Mouse (Mus musculus) right cerebral cortex, postnatal 36 days (tissue): ENCODE data around the gene Ssbp3.

Experiments
- DNase-seq, 2 experiments: peaks; one replicate each; pipeline ENCODE4 v3.0.0; 2022; ENCODE audit warnings: low spot score in 2 of 2, mixed read lengths in 1 of 2

The Ssbp3 gene

DNA sequence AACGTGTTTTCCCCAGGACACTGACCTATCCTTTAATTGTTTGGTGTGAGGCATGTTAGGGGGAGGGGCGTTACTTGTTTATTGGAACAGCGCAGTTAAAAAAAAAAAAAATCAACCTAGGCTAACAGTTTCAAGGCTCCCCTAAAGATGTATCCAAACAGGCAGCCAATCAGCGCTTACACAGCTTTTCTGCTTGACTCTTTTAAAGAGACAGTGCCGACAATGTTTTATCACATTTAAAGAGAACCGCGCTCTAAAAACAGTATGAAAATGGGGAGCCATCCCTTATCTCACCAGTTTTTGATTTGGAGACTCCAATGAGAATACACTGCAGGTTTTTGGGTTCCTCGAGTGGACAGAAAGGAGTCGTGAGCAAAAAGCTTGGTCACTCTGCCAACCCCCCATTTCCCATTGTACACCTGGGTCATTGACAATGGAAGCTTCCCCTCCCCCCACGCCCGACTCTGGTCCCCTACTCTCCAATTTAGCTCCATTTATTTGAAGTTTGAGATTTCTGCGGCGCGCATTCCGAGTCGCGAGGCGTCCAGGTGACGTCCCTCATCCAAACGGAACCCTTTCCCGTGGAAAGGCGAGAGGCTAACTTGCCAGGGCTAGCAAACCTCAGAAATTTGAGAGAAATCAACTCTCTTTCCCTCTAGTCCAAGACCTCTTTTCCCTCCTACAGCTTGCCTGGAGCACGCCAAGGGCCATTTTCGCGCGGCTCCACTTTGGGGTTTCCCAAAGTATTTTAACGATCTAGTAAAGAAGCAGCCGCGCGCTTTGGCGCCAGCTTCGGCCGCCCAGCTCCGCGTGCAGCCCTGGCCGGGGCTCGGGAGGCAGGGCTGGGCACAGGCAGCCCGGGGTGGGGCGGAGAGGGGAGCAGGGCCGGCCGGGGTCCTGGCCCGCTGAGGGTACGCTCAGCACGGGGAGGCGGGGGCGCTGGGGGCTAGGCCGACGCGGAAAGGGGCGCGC lies at the start of gene Ssbp3:
Ssbp3 (plus strand) TSS at position 501 of the 972 bp plus-strand sequence.
- peak; percentile 38 to 56 for DNase-seq

DNA sequence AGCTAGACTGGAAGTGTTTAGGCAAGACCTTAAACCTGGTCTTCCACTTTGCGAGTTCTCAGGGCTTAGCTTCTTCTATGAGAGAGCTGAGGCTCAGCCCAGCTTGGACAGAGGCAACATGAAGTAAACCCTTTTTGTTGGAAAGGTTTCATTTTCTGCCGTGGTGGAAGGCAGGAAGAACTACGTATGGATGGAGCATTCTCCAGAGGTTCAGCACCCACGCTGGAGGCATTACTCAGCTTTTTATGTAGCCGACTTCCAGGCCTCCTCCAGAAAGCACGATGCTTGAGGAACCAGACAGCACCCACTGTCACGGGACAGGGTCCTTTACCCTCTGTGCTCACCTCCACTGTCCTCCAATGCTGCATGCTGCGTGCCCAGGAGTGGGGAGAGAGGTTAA lies 48.6 kb upstream of the Ssbp3 start:
- no peak for DNase-seq

DNA sequence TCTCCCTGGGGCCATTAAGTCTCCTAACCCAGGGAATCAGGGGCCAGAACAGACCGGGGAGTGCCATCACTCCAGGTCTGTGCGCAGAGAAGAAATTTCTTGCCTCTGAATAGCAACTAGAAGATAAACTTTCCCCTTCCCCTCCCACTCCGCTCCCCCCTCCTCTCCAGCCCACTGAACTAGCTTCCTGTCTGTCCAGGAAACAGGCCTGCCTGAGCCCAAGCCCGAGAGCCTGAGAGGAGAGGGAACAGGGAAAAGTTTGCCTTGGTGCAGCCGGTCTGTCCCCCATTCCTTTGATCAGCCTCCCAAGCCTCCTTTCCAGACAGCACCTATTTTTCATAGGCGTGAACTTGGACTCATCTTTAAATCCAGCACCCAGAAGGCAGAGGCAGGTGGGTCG lies 48.2 kb upstream of the Ssbp3 start:
- no peak for DNase-seq

DNA sequence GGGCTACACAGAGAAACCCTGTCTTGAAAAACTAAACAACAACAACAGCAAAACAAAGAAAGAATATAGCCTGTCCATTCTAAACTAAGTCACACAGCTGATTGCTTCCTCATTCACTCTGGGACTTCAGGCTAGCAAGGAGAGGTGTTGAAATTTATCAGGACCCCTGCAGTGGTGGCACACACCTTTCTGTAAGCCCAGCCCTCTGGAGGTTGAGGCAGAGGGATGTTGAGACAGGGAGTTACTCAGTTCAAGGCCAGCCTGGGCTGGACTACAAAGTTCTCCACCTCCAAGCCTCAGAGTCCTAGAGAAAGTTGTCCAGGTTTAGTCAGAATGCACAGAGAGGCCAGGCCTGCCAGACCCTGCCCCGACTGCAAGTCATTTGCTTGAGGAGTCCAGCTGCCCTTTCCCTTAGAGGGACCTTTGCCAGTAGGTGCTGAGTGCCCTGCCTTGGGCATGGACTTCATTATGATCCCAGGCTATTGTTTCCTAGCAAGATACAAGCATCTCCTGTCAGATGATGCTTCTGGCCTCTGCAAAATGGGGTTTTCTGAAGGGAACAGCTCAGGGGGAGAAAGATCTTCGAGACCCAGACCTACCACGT lies 47.6 kb upstream of the Ssbp3 start:
- no peak for DNase-seq

DNA sequence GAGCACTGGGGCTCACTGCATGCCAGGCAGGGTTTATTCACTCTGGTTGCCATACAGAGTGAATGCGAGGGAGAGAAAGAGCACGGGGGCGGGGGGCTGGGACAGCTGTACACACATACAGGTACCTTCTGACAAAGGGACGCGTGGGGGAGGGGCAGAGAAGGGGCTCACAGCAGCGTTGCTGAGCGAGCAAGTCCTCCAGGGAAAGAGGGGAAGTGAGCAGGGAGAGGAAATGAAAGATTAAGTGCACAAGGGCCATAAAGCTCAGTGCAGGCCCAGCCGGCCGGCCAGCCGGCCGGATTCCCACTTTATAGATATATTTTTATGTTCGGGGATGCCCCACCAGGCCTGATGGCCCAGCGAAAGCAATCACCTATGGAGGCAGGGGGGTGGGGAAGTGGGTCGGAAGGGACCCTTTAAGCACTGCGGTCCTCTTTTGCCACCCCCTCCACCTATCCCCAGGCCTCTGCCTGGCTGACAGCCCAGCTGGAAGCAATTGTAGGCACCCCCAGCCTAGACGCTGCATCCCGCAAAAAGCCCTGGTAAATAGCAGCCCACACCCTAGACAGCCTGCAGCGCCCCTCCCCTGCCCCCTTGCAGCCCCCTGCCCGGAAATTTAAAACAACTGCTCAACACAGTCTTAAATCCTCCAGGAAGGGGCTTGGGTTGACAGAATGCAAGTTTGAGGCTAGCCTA lies 44.9 kb upstream of the Ssbp3 start:
- DNase-seq = no peak

DNA sequence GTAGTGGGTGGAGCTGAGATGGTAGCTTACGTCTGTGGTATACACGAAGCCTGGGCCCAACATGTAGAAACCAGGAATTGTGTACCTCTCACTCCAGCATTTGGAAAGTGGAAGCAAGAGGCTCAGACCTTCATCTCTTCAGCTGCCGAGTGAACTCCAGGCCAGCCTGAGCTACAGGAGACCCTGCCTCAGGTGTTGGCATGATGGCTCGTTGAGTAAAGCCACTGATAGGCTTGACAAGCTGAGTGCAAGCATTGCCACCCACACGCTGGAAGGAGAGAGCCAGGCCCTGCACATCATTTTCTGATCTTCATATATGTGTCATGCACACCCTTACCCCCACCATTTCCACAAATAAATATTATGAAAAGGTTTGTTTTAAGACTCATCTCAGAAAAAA lies 44.1 kb upstream of the Ssbp3 start:
- no peak for DNase-seq

DNA sequence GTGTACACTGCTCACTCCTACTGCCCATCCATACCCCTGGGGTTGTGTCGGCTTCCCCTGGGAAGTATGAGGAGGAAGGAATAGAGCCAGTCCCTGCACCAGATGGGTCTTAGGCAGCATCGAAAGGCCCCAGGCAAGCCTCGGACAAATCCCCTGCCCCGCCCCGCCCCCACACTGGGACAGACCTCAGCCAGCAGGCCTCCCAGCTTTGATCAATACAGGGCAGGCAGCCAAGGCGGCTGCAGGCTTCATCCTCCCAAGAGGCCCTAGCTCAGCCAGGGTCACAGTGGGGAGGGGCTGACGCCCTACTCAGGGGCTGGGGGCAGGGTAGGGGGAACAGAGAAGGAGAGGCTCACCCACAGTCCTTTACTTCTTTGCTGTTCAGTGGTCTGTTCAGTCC lies 43.7 kb upstream of the Ssbp3 start:
- DNase-seq = no peak

DNA sequence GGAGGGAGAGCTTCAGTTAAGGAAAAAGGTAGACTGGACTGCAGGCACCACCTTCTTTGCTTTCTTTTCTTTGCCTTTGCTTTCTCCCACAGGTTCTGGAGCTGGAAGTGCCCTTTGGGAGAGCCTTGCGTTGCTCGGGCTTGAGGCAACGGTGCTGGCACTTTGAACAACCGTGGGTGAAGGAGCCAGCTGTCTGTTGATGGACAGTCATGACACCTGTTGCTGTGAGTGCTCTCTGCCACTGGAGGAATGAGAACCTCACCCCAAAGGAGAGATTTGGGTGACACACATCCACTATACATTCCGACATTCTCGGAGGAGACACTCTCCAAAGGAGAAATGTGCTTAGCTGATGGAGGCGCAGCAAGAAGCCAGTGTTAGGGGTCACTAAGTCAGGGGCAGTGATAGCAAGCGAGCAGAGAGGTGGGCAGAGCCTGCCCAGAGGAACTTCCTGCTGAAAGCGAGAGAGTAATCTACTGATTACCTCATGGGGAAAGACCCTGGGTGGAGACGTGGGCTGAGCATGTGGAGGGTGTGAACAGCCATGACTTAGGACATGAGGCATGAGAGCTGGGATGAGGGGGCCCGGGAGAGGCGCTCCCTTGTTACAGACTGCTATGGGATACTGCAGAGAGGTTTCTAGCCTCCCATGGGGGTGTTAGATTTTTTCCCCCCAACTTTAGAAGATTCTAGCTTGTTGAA lies 41.6 kb upstream of the Ssbp3 start:
- DNase-seq = no peak

DNA sequence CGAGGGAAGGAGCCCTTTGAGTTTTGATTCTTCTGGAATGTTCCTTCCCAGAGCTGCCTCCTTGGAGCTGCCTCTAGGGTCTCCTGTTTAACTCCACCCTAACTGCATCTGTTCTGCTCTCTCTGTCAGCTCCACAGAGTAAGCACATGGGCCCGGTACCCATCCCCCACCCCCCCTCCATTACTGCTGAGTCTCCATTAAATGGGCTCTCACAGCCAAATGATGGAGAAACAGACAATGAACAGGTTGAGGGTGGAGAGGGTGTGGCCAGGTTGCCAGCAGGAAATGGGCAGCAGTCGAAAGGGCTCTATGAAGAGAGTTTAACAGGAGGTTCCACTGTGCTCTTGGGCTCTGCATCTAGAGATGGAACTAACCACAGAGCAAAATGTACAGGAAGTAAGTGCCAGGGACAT lies 41.0 kb upstream of the Ssbp3 start:
- no peak for DNase-seq

DNA sequence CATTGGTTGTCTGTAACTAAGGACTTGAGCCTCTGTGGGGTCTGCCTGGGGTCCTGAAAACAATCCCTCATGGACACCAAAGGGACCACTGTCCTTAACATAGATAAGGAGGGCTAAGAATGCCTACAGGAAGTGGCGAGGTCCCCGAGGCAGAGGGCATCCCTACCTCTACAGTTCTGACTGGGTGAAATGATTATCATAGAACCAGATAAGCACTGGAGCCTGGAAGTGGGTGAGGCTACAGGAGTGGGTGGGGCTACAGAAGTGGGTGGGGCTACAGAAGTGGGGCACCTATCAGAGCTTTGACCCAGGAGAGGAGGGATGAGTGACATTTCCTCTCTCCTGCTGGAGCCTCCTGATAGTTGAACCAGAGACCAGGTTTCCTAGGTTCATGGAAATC lies 39.9 kb upstream of the Ssbp3 start:
- DNase-seq = no peak

DNA sequence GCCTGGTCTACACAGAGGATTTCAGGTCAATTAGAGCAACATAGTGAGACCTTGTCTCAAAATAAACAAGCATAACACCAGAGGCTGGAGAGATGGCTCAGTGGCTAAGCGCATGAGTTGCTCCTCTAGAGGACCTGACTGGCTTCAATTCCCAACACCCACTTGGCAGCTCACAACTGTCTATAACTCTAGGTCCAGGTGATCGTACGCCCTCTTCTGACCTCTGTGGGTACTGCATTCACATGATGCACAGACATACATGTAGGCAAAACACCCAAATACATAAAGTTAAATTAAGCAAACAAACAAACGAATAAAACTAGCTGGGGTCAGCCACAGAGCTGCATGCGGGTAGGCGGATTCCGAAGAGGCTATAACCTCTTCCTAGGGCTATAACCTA lies 36.0 kb upstream of the Ssbp3 start:
- no peak for DNase-seq

DNA sequence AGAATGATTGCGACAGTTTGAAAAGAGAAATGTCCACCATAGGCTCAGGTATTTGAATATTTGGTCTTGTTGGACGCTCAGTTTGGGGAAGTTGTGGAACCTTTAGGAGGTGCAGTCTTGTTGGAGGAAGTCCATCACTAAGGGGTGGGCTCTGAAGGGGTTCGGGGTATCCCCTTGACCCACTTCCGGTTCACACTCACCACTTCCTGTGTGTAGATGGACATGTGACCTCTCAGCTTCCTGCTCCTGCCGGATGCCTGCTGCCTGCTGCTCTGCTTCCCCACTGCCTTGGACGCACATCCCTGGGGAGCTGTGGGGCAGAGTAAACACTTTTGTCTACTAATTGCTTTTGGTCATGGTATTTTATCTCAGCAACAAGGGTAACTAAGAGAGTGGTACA lies 29.4 kb upstream of the Ssbp3 start:
- no peak for DNase-seq

DNA sequence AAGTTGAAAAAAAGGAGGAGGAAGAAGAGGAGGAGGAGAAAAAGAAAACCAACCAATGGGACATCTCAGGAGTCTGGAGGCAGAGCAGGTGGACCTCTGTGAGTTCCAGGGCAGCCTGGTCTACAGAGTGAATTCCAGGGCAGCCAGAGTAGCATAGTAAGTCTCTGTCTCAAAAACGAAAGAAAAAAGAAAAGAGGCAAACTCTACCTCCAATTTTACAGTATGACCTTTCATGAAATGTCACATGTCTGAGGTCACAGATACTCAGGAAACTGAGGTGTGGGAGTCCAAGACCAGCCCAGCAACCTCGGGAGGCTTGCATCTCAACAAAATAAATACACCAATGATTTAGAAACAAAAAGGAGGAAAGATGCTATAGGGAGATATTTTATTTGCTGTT lies 27.4 kb upstream of the Ssbp3 start:
- no peak for DNase-seq

DNA sequence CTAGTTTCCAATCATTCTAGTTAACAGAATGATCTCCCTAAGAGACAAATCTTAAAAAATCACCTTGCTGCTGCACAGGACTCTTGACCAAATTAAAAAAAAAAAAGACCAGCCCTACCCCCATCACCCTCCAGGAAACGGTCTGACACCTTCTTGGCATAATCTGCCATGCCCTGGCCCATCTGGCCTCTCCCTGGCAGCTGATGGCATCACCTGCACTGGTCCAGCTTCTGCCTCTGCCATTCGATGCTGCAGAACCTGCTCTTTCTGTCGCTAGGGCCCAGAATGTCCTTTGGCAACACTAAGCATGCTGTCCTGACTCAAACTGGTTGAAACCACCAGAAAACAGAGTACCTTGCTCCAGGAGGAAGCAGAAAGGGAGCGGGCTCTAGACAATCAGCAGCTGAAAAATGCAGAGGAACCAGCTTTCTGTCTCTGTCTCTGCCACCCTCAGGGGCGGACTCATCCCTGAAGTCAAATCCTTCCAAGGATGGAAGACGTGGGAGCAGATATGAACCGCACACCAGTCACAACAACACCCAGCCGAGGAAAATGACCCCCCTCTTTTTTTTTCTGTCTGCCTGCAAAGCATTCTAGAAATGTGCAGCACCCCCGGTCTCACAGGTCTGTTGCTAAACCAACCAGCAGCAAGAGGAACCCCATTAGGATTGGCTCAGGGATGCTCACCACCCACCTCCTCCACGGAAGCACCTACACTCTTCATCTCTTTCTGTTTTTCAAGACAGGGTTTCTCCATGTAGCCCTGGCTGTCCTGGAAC lies 24.0 kb upstream of the Ssbp3 start:
- DNase-seq = peak in 1 of 2 experiments; percentile 42

DNA sequence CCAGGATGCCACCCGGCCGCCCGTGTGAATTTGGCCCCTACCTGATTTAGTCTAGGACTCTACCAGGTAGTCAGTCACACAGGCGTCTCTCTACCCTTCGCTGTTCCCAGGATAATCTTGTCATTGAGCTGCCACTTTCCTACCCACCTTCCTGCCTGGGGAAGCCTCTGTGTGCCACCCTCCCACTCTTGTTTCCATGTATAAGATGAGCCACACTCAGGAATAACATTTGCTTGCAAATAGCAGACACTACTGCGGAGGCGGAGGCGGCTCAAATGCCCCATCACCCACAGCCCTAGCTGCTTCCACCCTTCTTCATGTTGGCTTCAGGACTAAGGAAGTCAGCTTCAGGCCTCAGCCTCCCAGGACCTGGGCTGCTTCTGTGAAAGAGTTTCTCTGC lies 14.4 kb upstream of the Ssbp3 start:
- peak; percentile 66 to 77 for DNase-seq

DNA sequence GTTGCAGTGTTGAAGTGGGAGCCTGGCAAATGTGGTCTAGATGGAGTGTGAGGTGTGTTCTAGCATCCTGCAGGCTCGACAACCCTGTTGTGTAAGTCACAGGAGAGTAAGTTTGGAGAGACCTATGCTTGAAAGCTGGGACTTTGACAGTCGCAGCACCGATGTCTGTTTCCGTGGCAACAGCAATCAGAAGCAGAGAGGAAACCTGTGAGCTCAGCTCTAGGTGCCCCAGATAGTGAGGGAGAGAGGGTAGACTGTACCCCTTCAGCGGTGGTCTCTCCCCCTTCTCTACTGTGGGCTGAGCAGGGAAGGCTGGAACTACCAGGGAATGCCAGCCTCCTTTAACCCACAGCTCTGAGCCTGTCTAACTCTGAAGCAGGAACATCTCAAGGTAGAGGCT lies 11.6 kb upstream of the Ssbp3 start:
- DNase-seq = no peak

DNA sequence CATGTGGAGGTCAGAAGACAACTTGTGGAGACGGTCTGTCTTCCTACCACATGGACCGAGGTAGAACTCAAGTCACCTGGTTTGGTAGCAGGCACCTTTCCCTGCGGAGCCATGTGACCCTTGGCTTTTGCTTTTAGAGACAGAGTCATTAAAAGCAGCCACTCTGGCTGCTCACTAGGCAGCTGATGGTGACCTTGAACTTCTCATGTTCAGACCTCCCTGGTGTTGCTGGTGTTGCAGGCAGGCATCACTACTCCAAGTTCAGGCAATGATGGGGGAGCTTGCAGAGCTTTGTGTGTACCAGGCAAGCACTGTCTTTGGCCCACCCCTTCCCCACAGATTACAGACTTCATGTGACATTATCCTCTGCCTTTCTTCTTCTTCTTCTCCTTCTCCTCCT lies 11.0 kb upstream of the Ssbp3 start:
- DNase-seq = no peak

DNA sequence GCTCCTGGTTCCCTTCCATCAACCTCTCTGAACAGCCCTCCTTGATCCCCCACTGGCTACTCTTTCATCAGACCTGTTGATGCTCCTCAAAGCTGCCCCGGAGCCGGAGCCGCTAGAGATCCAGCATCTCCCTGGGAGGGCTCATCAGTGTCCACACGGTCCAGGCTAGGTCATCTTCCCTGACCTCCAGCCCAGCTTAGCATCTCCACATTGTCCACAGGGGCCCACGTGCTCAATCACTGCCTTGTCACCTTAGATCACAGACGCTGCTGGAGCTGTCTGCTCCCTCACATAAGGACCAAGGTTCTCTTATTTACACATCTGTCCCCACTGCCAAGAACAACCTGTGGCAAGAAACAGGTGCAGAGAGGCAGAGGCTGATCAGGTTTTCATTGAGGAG lies 9.8 kb upstream of the Ssbp3 start:
- DNase-seq = no peak

DNA sequence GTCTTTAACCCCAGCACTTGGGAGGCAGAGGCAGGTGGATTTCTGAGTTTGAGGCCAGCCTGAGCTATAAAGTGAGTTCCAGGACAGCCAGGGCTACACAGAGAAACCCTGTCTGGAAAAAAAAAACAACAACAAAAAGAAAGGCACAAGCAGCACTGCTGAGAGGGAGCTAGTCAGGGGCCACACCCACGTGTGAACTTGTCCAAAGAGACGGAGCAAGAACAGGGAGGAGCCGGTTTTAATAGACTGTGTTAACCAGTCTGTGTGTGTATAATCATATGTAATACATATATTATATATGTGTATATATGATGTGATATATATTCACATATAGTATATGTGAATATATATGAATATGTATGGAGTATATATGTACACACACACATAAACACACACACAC lies 8.9 kb upstream of the Ssbp3 start:
- no peak for DNase-seq

DNA sequence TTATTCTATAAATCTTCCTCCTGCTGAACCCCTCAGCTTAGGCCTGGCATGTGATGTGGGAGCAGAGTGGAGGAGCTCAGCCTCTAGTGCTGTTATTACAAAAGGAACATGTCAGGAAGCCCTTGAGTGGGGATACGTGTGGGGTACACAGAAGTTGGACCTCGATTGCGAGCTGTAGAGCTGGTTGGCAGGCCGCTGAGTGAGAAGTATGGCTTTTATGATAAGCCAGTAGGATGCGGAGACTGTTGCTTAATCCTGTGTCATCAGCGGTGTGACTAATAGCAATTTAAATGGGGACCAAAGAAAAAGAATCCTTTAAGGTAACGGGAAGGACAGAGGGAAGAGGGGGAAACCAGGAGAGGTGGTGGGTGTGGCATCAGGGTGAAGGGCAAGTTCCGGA lies 8.3 kb upstream of the Ssbp3 start:
- DNase-seq = no peak

DNA sequence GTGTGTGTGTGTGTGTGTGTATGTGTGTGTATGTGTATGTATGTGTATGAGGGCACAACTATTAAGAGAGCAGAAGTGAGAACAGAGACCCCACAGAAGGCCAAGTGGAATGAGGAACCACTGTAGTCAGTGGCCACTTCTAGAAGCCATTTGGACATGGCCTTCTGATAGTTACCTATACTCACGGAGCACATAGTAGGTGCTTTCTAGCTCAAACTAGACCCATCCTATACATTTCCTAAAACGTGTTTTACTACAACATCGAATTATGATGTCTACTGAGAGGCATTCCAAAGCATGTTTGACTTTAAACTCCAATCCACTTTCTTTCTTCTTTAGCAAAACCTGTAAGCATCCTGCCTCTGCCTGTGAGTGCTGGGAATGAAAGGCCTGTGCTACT lies 4.6 kb upstream of the Ssbp3 start:
- DNase-seq = no peak
